Mouse (Mus musculus) liver, embryonic 13.5 days (tissue): ENCODE data around the gene Csnk1g2. TPM values are rescaled to one million over a fixed set of nuclear protein-coding genes. Genes with fewer than 3 reads are reported as not detected.
A peak's percentile ranks its signal among the peaks of the same experiment; 100 is the strongest.

ENCODE experiments used
- ATAC-seq: fragments of 200-750 bp; cut with Nextera tagmentation; 2 replicates; pipeline ENCODE4 v1.8.0; 2017; ENCODE audit warnings: low read depth, mild to moderate bottlenecking, moderate number of reproducible peaks, moderate library complexity
- DNase-seq: peaks from one replicate; pipeline ENCODE4 v3.0.0; 2022
- H3K27ac ChIP-seq: fragments of 300-500 bp; sonication (generic); 2 replicates; pipeline ENCODE4 v1.5.1; 2015; ENCODE audit warnings: moderate library complexity, mild to moderate bottlenecking, inconsistent platforms
- H3K27me3 ChIP-seq: fragments of 300-500 bp; sonication (generic); 2 replicates; pipeline ENCODE4 v1.6.1; 2015; ENCODE audit warnings: mild to moderate bottlenecking, inconsistent platforms
- H3K36me3 ChIP-seq: fragments of 300-500 bp; sonication (generic); 2 replicates; pipeline ENCODE4 v1.6.1; 2015; ENCODE audit warnings: mild to moderate bottlenecking, inconsistent platforms
- H3K4me1 ChIP-seq: fragments of 300-500 bp; sonication (generic); replicated peaks from 2 replicates; pipeline ENCODE4 v1.6.1; 2015; ENCODE audit warnings: inconsistent platforms
- H3K4me2 ChIP-seq: fragments of 300-500 bp; sonication (generic); 2 replicates; pipeline ENCODE4 v1.6.1; 2015; ENCODE audit warnings: inconsistent platforms, mild to moderate bottlenecking, moderate library complexity
- H3K4me3 ChIP-seq: fragments of 300-500 bp; sonication (generic); replicated peaks from 2 replicates; pipeline ENCODE4 v1.5.1; 2015; ENCODE audit warnings: mild to moderate bottlenecking, inconsistent platforms
- H3K9ac ChIP-seq: fragments of 300-500 bp; sonication (generic); 2 replicates; pipeline ENCODE4 v1.6.1; 2015; ENCODE audit warnings: mild to moderate bottlenecking, inconsistent platforms
- H3K9me3 ChIP-seq: fragments of 300-500 bp; sonication (generic); replicated peaks from 2 replicates; pipeline ENCODE4 v1.6.1; 2016; ENCODE audit warnings: inconsistent platforms
- WGBS: fragments of 180-500 bp; shearing (Covaris S2); methylation state at CpG from one replicate; pipeline ENCODE4 v1.1.7; 2015; ENCODE audit not compliant: insufficient replicate concordance; 5-methylcytosine and 5-hydroxymethylcytosine counted together
- polyA plus RNA-seq: library from polyadenylated mRNA; unstranded; fragments of >200 nt; fragmentation: Nextera tagmentation; extraction: Ambion mirVana; gene quantifications from 2 replicates; pipeline ENCODE4 v1.2.1, GENCODE M21; 2015

Csnk1g2 gene
- polyA plus RNA-seq: 46.0 and 51.1 TPM in 2 replicates

DNA sequence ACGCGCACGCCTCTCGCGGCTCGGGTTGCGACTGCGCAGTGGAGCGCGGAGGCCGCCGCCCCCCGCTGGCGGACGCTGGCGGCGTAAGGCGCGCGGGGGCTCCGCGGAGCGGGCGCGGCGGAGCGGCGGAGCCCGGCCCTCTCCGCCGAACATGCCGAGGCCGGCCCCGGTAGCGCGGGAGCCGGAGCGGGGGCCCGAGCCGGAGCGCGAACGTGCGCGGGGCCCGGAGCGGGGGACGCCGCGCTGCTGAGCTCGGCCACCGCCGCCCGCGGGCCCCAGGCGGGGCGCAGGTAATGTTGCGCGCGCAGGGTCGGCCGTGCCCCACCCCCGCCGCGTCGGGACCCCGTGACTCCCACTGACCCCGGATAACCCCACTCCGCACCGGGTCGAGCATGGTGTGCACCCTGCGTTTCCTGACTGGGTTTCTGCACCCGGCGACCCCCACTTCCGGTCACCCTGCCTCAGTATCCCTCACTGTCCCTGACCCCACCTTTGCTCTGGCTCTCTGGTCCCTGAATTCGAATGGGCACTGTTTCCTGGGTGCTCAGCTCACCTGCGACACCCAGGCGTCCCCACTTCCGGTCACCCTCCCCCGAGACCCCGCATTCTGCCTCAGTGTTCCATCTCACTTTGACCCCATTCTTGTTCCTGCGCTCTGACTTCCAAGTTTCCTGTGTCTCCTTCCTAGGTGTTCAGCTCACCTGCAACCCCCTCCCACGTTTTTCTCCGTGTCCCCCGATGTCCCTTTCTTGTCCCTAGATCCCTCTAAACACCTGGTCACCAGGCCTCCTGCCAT is at the start of gene Csnk1g2:
TSS of gene Csnk1g2 (plus strand) at position 178 of the 796 bp plus-strand sequence.
- H3K4me2 ChIP-seq: peak within 1 kb of the TSS; percentile 98
- peak within 1 kb of the TSS; percentile 93 for H3K4me3 ChIP-seq
- DNase-seq: no peak
- no peaks in the 10 kb centered on the region for H3K36me3 ChIP-seq
- peak within 1 kb of the TSS; percentile 96 for H3K27ac ChIP-seq
- under 1% methylated on average over 85 of the region's 85 CpGs for WGBS
- H3K27me3 ChIP-seq: no peaks in the 10 kb centered on the region
- H3K9ac ChIP-seq: peak within 1 kb of the TSS; percentile 96
- peak; percentile 11 for ATAC-seq
- H3K9me3 ChIP-seq: no peaks in the 10 kb centered on the region
- peaks cover 72% of the 10 kb centered on the region for H3K4me1 ChIP-seq

DNA sequence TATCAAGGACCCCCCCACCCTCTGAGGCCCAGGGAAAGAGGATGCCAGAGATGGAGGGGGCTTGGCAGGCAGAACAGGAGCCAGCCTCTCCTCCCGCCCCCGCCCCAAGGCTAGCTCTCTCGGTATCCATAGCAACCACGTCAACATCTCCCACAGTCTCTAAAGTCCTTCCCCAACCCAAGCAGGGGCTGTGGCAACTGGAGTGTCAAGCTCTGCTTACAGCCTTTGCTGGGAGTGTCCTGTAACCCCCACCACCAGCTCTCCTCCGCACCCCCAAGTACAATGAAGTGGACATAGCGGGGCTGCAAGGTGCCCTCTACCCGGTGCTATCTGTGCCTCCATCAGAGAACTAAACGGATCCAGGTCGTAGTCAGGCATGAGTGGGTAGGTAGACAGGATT is 48.7 kb upstream of the Csnk1g2 start:
- WGBS: 54% methylated on average over 9 of the region's 9 CpGs
- peak overlapping the region; percentile 100 for H3K4me2 ChIP-seq
- H3K36me3 ChIP-seq: peaks cover 14% of the 10 kb centered on the region
- DNase-seq (no peak), ATAC-seq (no peak)
- peak overlapping the region; percentile 96 for H3K4me3 ChIP-seq
- H3K4me1 ChIP-seq: peaks cover 88% of the 10 kb centered on the region
- H3K27ac ChIP-seq: peak overlapping the region; percentile 99
- peak overlapping the region; percentile 98 for H3K9ac ChIP-seq
- no peaks in the 10 kb centered on the region for H3K9me3 ChIP-seq
- no peaks in the 10 kb centered on the region for H3K27me3 ChIP-seq

DNA sequence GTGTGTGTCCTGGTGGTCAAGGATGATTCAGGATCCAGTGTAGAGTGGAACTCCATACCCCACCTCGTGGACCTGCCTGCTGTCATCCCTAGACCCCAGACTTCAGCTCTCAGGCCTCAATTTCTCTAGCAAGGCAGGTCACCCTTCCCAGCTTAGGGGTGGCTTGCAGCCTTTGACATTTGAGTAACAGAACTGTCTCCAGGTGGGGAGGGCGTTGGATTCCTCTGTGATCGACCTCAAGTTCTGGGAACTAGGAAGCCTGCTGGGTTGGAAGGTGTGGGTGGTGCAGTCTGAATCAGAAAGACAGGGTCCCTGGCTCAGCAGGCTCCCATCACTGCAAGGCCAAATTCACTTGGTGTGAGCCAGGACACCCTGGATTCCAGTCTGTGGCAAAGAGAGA is 47.7 kb upstream of the Csnk1g2 start:
- Histone ChIP-seq H3K27ac (peak overlapping the region; percentile 99), H3K4me2 (peak overlapping the region; percentile 100), H3K36me3 (peaks cover 13% of the 10 kb centered on the region; the same call in 1 of the 2 replicates), H3K4me1 (peaks cover 90% of the 10 kb centered on the region), H3K4me3 (peak overlapping the region; percentile 96), H3K27me3 (no peaks in the 10 kb centered on the region), H3K9ac (peak overlapping the region; percentile 98), H3K9me3 (no peaks in the 10 kb centered on the region)
- DNase-seq (no peak), ATAC-seq (no peak)
- 55% methylated on average over 3 of the region's 3 CpGs for WGBS

DNA sequence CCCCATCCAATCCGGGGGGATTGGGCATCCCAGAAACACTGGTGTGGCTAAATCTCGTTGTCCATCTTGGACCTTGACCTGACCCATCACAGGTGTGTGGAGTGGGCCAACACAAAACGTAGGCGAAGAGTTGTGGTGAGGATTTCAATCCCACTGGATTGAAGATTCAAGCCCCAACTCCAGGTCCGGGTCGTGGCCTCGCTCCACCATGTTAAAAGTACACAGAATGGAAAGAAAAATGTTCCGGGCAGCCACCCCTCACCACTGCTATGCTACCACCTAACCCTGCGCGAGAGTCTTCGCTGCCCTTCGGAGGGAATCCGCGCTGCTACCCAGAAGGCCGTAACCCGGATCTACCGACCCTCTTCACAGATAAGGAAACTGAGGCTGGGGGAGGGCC is 46.7 kb upstream of the Csnk1g2 start:
- Histone ChIP-seq H3K27me3 (no peaks in the 10 kb centered on the region), H3K9ac (peak overlapping the region; percentile 98), H3K4me2 (peak overlapping the region; percentile 100), H3K36me3 (peaks cover 13% of the 10 kb centered on the region; the same call in 1 of the 2 replicates), H3K4me3 (peak overlapping the region; percentile 96), H3K4me1 (peaks cover 84% of the 10 kb centered on the region), H3K27ac (peak overlapping the region; percentile 99), H3K9me3 (no peaks in the 10 kb centered on the region)
- DNase-seq (no peak), ATAC-seq (no peak)
- 3% methylated on average over 17 of the region's 17 CpGs for WGBS

DNA sequence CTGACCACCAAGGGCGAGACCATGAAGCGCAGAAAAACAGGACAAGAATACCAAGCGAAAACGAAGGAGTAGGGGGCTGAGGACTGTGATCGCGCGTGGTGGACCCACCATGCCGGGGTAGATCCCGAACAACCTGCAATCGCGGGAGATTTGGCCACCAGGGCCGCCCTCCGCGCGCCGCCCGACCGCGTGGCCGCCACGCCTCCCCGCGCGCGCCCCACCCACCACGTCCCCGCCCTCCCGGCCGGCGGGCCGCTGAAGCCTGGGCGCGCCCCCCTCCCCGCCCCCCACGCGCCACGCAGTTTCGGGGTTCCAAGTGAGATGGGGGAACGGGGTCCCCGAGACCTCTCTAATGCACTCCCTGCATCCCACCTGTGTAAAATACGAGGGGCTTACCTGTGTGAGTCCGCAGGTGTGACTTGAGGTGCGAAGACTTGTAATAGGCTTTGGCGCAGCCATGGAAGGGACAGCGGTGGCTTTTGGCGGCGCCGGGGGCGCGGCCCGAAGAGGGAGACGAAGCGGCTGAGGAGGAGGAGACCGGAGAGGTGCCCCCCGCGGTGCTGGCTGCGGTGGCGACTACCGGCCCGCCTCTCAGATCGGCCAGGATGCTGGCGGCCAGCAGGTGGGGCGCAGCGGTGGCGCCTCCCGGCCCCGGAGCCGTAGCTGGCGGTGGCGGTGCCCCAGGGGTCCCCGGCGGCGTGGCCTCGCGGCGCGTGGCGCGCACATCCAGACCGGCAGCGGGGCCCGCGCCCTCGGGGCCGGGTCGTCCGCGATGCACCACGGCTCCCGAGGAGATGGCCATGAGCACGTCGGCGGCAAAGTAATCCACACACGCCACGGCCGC is 46.1 kb upstream of the Csnk1g2 start:
- H3K4me1 ChIP-seq: peaks cover 78% of the 10 kb centered on the region
- no peak for ATAC-seq
- DNase-seq: peak; percentile 67

DNA sequence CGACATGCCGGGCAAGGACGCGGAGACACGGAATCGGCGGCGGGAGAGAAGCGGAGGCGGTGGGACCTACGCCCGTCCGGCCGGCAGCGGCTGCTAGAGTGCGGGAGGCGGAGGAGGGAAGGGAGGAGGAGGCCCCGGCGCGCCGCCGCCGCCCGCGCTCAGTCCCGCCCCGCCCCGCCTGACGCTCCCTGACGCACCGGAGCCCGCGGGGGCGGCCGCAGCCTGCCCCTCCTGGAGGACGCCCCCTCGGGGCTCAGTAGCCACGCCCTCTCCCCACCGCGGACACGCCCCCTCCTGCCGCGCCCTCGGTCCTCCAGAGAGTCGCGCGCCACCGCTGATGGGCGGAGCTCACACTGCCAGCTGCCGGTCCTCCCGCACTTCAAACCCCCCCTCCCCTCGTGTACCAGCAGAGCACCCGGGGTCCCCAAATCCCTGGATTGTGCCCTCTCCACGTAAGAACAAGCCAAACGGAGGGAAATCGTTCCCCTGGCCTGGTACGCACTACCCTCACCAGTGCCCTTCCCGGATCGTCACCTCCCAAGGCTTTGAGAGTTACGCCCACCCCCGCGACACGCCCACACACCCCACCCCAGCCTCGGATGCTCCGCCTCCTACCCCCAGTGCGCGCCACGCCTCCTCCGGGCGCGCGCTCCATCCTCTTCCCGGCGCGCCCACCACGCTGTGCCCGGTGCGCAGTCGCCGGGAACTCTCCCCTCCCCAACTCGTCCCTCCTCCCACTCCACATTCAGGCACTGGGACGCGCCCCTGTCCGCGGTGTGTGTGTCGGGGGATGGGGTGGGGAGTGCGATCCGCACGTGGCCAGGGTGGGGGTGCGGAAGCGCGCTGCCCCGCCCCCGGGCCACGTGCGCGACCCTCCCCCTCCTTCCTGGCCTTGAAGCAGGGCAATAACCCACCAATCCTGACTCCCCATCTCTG is 45.2 kb upstream of the Csnk1g2 start, which contains the start of gene Klf16:
TSS of gene Klf16 (minus strand) at position 127 of the 936 bp plus-strand sequence.
- H3K4me3 ChIP-seq: peak within 1 kb of the TSS; percentile 96
- H3K9ac ChIP-seq: peak within 1 kb of the TSS; percentile 98
- peak within 1 kb of the TSS; percentile 100 for H3K4me2 ChIP-seq
- peaks cover 69% of the 10 kb centered on the region for H3K4me1 ChIP-seq
- no peaks in the 10 kb centered on the region for H3K9me3 ChIP-seq
- no peaks in the 10 kb centered on the region for H3K27me3 ChIP-seq
- peak; percentile 99 for DNase-seq
- peak; percentile 71 for ATAC-seq
- H3K27ac ChIP-seq: peak within 1 kb of the TSS; percentile 99
- H3K36me3 ChIP-seq: peaks cover 18% of the 10 kb centered on the region; the same call in 1 of the 2 replicates
- whole genome bisulfite sequencing: under 1% methylated on average over 93 of the region's 97 CpGs

More for the DNA sequence above, 46.1 kb upstream of the Csnk1g2 start:
- H3K9me3 ChIP-seq: no peaks in the 10 kb centered on the region
- WGBS: under 1% methylated on average over 93 of the region's 96 CpGs
- H3K9ac ChIP-seq: peak overlapping the region; percentile 98
- peak overlapping the region; percentile 99 for H3K27ac ChIP-seq
- H3K36me3 ChIP-seq: peaks cover 13% of the 10 kb centered on the region; the same call in 1 of the 2 replicates
- H3K4me2 ChIP-seq: peak overlapping the region; percentile 100
- no peaks in the 10 kb centered on the region for H3K27me3 ChIP-seq
- peak overlapping the region; percentile 96 for H3K4me3 ChIP-seq

DNA sequence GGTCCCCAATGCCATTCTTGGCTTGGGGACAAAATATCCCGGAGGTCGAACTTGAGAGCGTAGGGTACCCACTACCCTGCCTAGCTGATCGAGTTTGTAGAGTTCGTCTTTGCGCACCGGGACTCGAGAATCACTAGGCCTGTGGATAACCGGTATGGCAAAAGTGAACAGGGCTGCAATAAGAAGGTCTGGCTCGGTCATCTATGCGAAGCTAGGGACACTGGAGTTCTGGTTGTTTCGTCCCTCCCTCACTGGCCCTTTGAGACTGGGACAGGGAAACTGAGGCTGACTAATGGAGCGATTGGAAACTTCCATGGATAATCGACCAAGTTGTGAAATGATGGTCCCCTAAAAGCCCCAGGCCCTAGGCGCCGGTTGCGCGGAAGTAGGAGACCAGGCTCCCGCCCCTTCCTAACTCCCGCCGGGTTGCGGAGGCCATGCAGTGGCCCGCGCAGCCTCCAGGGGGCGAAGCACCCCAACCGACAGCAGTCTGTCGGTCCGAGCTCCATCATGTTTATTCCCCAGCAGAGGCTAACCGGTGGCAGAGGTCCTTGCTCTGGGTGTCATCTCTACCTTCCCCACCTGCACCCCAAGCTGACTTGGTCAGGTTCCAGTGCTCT is 44.4 kb upstream of the Csnk1g2 start:
- Histone ChIP-seq H3K4me1 (peaks cover 63% of the 10 kb centered on the region), H3K4me2 (peak overlapping the region; percentile 100), H3K27me3 (no peaks in the 10 kb centered on the region), H3K4me3 (peak overlapping the region; percentile 96), H3K9ac (peak overlapping the region; percentile 75), H3K27ac (peak overlapping the region; percentile 99), H3K36me3 (peaks cover 24% of the 10 kb centered on the region), H3K9me3 (no peaks in the 10 kb centered on the region)
- peak; percentile 52 for ATAC-seq
- peak; percentile 84 for DNase-seq
- under 1% methylated on average over 29 of the region's 29 CpGs for WGBS

DNA sequence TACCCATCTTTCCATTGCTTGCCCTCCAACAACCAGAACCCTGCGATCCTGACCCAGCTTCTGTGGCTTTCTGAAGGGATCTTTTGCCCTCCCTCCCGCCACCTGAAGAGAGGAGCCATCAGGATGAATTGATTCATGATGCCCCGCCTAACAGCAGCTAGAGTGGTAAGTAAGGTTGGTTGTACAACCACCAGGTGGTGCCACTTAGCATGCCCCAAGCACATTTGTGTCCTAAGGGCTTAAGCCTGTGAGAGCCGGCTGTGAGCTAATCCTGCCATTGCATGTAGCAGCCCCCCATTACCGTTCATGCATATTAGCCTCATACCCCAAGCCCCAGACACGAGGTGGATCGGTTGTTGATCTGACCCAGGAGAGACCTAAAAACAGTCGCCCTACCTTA is 43.7 kb upstream of the Csnk1g2 start:
- H3K4me3 ChIP-seq: peak overlapping the region; percentile 96
- H3K27ac ChIP-seq: peak overlapping the region; percentile 99
- H3K4me2 ChIP-seq: peak overlapping the region; percentile 100
- peak overlapping the region; percentile 75 for H3K9ac ChIP-seq
- H3K36me3 ChIP-seq: peaks cover 26% of the 10 kb centered on the region
- H3K4me1 ChIP-seq: peaks cover 63% of the 10 kb centered on the region
- no peaks in the 10 kb centered on the region for H3K27me3 ChIP-seq
- no peaks in the 10 kb centered on the region for H3K9me3 ChIP-seq
- peak; percentile 78 for DNase-seq
- 6% methylated on average over 8 of the region's 8 CpGs for WGBS
- ATAC-seq: peak; percentile 44

DNA sequence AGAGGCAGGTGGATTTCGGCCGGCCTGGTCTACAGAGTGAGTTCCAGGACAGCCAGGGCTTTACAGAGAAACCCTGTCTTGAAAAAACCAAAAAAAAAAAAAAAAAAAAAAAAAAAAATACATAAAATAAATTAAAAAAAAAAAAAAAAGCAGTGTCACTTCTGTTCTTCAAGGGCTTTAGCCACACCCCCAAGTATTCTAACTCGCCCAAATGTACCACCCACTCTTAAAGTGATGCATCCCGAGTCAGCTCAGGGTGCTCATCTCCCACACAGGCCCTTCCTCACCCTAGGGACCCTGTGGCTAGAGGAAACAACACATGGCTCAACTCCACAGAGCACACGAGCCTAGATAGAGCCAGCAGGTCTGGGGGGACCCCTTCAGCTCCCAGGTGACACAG is 39.6 kb upstream of the Csnk1g2 start:
- peaks cover 47% of the 10 kb centered on the region for H3K36me3 ChIP-seq
- 72% methylated on average over 5 of the region's 5 CpGs for whole genome bisulfite sequencing
- H3K27me3 ChIP-seq: no peaks in the 10 kb centered on the region
- no peak overlapping the region for H3K4me3 ChIP-seq
- no peak overlapping the region; the same call in 1 of the 2 replicates for H3K27ac ChIP-seq
- H3K4me2 ChIP-seq: no peak overlapping the region
- ATAC-seq: no peak
- no peaks in the 10 kb centered on the region for H3K9me3 ChIP-seq
- H3K4me1 ChIP-seq: peaks cover 72% of the 10 kb centered on the region
- DNase-seq: no peak
- no peak overlapping the region for H3K9ac ChIP-seq

DNA sequence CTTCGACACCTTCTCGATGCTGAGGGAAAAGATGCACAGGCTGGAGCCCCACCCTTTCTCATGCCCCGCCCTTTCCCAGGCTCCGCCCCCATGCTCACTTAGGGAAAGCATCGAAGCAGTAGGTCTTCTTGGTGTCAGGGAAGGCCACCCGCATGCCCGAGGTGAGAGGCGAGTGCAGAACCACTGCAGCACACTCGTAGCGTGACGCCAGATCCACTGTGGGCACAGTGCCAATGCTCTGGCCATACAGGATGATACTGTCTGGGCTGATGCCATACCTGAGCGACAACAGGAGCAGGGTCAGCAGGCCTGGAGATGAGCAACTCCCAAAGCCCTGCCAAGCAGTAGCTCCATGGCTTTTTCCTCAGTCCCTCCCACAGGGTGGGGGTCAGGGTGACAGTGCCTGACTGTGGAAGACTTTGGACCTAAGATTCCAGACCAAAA is 38.6 kb upstream of the Csnk1g2 start:
- Histone ChIP-seq H3K4me2 (no peak overlapping the region), H3K27me3 (no peaks in the 10 kb centered on the region), H3K9me3 (no peaks in the 10 kb centered on the region), H3K4me3 (no peak overlapping the region), H3K27ac (peak overlapping the region; percentile 50), H3K4me1 (peaks cover 72% of the 10 kb centered on the region), H3K36me3 (peaks cover 47% of the 10 kb centered on the region), H3K9ac (peak overlapping the region; percentile 22; the same call in 1 of the 2 replicates)
- no peak; the same call in 1 of the 2 replicates for ATAC-seq
- 57% methylated on average over 12 of the region's 12 CpGs for WGBS
- DNase-seq: no peak
